Mouse (Mus musculus): ENCODE results near the gene Apex1.

DNA sequence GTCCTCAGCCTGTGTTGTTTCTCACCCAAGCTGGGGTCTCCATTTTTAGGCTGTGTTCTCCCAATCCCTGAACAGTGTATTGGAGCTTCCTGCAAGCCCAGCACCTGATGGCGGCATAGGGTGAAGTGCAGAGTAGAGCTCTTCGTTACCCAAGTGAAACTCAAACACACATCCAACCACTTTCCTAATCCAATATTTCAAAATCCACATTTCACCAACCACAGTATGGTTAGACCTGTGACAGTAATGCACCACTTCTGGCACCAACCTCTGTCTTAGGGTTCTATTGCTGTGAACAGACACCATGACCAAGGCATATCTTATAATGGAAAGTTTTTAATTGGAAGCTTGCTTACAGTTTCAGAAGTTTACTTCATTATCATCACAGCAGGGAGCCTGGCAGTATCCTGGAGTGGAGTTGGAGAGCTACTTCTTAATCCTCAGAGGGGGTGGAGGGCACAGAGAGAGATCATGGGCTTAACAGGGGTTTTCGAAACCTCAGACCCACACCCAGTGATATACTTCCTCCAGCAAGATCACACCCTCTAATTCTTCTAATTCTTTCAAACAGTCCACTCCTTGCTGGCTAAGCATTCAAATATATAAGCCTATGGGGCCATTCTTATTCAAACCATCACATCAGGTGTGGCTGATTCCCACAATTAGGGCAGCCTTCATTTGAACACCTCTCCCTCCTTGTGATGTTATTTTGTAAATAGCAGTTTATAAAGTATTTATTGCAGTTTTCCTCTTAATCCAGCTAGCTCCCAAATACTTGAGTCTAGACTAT, 13.5 kb downstream of the Apex1 start:
- no peak for TF ChIP-seq CTCF (IDR thresholded peaks at IDR 0.05; ENCODE audit: low read depth, low read length)
- no peak for TF ChIP-seq TAL1 (conservative IDR thresholded peaks at IDR 0.05; ENCODE audit: low read depth, low read length)
- TF ChIP-seq GATA1 (IDR thresholded peaks at IDR 0.05; ENCODE audit: borderline replicate concordance, low read length) = no peak
- TF ChIP-seq POLR2AphosphoS5 (IDR thresholded peaks at IDR 0.05; ENCODE audit: insufficient replicate concordance, low read depth, low read length) = no peak

Measured in G1E (cell line).